In the genomic region with DNA sequence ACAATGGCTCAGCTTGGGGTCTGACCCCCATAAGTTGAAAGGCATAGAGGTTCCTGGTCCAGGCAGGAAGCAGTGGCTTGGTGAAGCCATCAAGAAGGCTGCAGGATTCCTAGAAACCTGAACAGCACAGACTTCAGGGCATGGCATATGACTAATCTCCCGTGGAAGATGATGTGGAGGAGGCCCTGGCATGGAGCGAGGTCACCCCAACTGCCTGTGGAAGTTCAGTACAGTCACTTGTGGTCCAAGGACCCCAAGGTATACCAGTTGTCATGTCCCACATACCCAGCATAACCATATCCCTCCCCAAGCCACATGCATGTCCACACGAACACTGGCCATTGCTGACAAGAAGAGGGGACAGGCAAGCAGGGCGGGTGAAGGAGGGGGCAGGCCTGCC, we compare ENCODE assay signal across 17 mouse cellular contexts. TPM values are rescaled to one million over a fixed set of nuclear protein-coding genes. Genes with fewer than 3 reads are reported as not detected.
"Had no signal": no experiment of that assay in that cellular context is flagged by ENCODE, and none has a peak within 500 bp of the region (broad histone marks: within the 10 kb centered on the region; RNA-seq: fewer than 3 reads in every experiment).

No protein-coding gene starts in this region.

- H3K9ac ChIP-seq: lung, embryonic 14.5 days; midbrain, embryonic 12.5 days; neural tube, embryonic 13.5 days; neural tube, embryonic 15.5 days had no signal

- DNase-seq: lung, adult 18-20 months; lung, postnatal 10 days; retina, postnatal 1 day; right cerebral cortex, adult 18-20 months; right cerebral cortex, postnatal 25 days; right cerebral cortex, postnatal 4 days had no signal

- H3K27me3 ChIP-seq: neural tube, embryonic 13.5 days; neural tube, embryonic 15.5 days had no signal

- ATAC-seq: midbrain, embryonic 16.5 days had no signal

- H3K27ac ChIP-seq: macrophage; midbrain, embryonic 10.5 days; midbrain, embryonic 12.5 days; neural tube, embryonic 13.5 days; neural tube, embryonic 15.5 days had no signal

- H3K9me3 ChIP-seq: midbrain, embryonic 10.5 days; midbrain, embryonic 12.5 days; neural tube, embryonic 13.5 days; neural tube, embryonic 15.5 days had no signal

- H3K4me2 ChIP-seq: lung, embryonic 14.5 days; midbrain, embryonic 12.5 days; neural tube, embryonic 13.5 days; neural tube, embryonic 15.5 days had no signal

- H3K4me3 ChIP-seq: midbrain, embryonic 10.5 days; midbrain, embryonic 12.5 days; myocyte; neural tube, embryonic 13.5 days; neural tube, embryonic 15.5 days had no signal

- H3K36me3 ChIP-seq: midbrain, embryonic 10.5 days; midbrain, embryonic 12.5 days; neural tube, embryonic 13.5 days; neural tube, embryonic 15.5 days had no signal

RNA-seq across cellular contexts. Expression of a gene that starts 12.5 kb away (rescaled TPM):
- total RNA-seq: megakaryocyte, adult 5-6 weeks; megakaryocyte-erythroid progenitor cell, adult 5-6 weeks had no signal
- polyA plus RNA-seq: macrophage; midbrain, embryonic 10.5 days; midbrain, embryonic 14.5 days; midbrain, embryonic 16.5 days; neural tube, embryonic 15.5 days had no signal
